ENCODE assay signal across 8 mouse cellular contexts in the genomic region with DNA sequence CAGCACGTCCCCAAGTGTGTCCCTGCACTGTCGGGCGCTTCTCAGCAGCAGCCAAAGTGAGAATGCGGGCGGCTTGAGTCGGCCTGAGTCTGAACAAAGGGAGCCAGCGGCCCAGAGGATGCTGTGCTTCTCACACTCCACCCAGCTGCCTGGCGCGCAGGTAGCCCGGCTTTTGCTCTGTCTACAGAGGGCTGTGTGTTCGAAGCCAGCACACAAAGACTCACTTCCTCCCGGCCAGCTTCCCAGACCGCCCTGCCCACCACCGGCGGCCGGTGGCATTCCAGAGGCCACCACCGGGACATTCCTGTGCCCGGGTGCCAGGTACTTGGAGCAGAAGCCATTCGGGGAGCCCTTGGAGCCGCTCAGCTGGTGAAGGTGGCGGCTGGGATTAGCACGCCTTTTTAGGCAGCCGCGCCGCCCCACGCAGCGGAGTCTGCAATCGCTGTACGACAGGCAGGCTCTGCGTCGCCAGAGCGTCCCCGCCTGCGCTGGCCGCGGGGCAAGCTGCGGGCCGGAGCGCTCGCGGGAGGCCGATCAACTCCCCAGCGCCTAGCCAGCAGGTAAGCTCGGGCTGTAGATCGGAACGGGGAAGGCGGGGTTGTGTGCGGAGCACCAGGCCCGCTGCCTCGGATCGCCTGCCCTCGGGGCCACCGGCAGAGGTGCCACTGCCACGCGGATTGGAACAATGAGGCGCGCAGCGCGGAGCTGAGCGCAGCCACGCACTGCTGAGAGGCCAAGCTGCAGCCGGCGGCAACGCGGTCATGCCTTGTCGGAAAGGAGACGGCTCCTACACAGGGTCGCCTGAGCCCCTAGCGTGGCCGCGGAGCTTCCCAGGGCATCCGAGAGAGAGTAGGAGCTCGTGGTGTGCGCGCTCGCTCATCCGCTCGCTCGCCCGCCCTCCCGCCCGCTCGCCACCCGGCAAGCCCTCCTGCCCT. TPM values are rescaled to one million over a fixed set of nuclear protein-coding genes. Genes with fewer than 3 reads are reported as not detected.
DNase-seq lines count a peak whose midpoint lies in the region; ATAC-seq and TF ChIP-seq lines count a peak whose summit lies in the region.

St6gal2 (plus strand) TSS at position 133 of the 935 bp plus-strand sequence.

- H3K27me3 ChIP-seq in kidney, embryonic 16.5 days (ENCODE audit: insufficient read depth, low read length) = peaks cover 40% of the 10 kb centered on the region
- H3K27me3 ChIP-seq in forebrain, postnatal 0 days (ENCODE audit: insufficient read depth, low read length) = no peaks in the 10 kb centered on the region
- peaks cover 25% of the 10 kb centered on the region for H3K27me3 ChIP-seq in stomach, embryonic 15.5 days (replicated peaks)

- WGBS in kidney, embryonic 16.5 days = under 1% methylated on average over 81 of the region's 84 CpGs
- WGBS in forebrain, postnatal 0 days = 3% methylated on average over 84 of the region's 84 CpGs
- WGBS in stomach, embryonic 15.5 days = under 1% methylated on average over 82 of the region's 84 CpGs

- no peaks in the 10 kb centered on the region for H3K36me3 ChIP-seq in kidney, embryonic 16.5 days (ENCODE audit: insufficient read depth, low read length)
- H3K36me3 ChIP-seq in forebrain, postnatal 0 days (ENCODE audit: insufficient read depth) = no peaks in the 10 kb centered on the region
- H3K36me3 ChIP-seq in stomach, embryonic 15.5 days = no peaks in the 10 kb centered on the region

- TF ChIP-seq POLR2A in brain, embryonic 14.5 days (IDR thresholded peaks at IDR 0.05; ENCODE audit: borderline replicate concordance, extremely low read depth, insufficient read depth, insufficient read length, poor library complexity, severe bottlenecking) = peak; percentile 60; the same call in 1 of the 2 replicates

- no peaks in the 10 kb centered on the region for H3K9me3 ChIP-seq in kidney, embryonic 16.5 days (ENCODE audit: low read length)
- H3K9me3 ChIP-seq in forebrain, postnatal 0 days (ENCODE audit: low read length) = no peaks in the 10 kb centered on the region
- no peaks in the 10 kb centered on the region for H3K9me3 ChIP-seq in stomach, embryonic 15.5 days

- H3K27ac ChIP-seq in kidney, embryonic 16.5 days (ENCODE audit: low read length) = no peak within 1 kb of the TSS
- peak within 1 kb of the TSS; percentile 99 for H3K27ac ChIP-seq in forebrain, postnatal 0 days (ENCODE audit: low read depth, low read length)
- H3K27ac ChIP-seq in stomach, embryonic 15.5 days = no peak within 1 kb of the TSS

- ATAC-seq in kidney, embryonic 16.5 days (ENCODE audit: low FRiP score, low TSS enrichment) = peak; percentile 92
- ATAC-seq in forebrain, postnatal 0 days = peak; percentile 93
- peak; percentile 42 for ATAC-seq in megakaryocyte progenitor cell, adult 5-6 weeks (replicated peaks; ENCODE audit: poor library complexity)
- peak; percentile 86 for ATAC-seq in stomach, embryonic 15.5 days (ENCODE audit: insufficient read depth, low FRiP score, low read depth)
- ATAC-seq in erythroid progenitor cell, adult 5-6 weeks (replicated peaks; ENCODE audit: low FRiP score, poor library complexity, severe bottlenecking) = no peak

- no peak for TF ChIP-seq CTCF in brain, embryonic 14.5 days (IDR thresholded peaks at IDR 0.05; ENCODE audit: borderline replicate concordance, extremely low read depth, insufficient read depth, insufficient read length)
- TF ChIP-seq CTCF in forebrain, postnatal 0 days (IDR thresholded peaks at IDR 0.05; ENCODE audit: low read depth) = no peak

- DNase-seq in kidney, adult 18-20 months = no peak
- DNase-seq in brain, embryonic 14.5 days (ENCODE audit: low read depth) = peak; percentile 86
- peak; percentile 85 for DNase-seq in forebrain, postnatal 0 days
- peak; percentile 63 for DNase-seq in layer of hippocampus, adult 9-11 months

- H3K9ac ChIP-seq in kidney, embryonic 16.5 days (replicated peaks; ENCODE audit: low read length) = peak within 1 kb of the TSS; percentile 67
- H3K9ac ChIP-seq in forebrain, postnatal 0 days = peak within 1 kb of the TSS; percentile 99
- peak within 1 kb of the TSS; percentile 16; the same call in 1 of the 2 replicates for H3K9ac ChIP-seq in stomach, embryonic 15.5 days

- no peaks in the 10 kb centered on the region for H3K4me1 ChIP-seq in kidney, embryonic 16.5 days (ENCODE audit: insufficient read depth, low read length)
- H3K4me1 ChIP-seq in forebrain, postnatal 0 days (ENCODE audit: insufficient read depth) = no peaks in the 10 kb centered on the region; the same call in 1 of the 2 replicates
- H3K4me1 ChIP-seq in stomach, embryonic 15.5 days = 0 out of 2 replicates have a peak, but pooled peaks cover 4% of the 10 kb centered on the region

- peak within 1 kb of the TSS; percentile 57 for H3K4me3 ChIP-seq in kidney, embryonic 16.5 days (ENCODE audit: low read length)
- peak within 1 kb of the TSS; percentile 78 for H3K4me3 ChIP-seq in forebrain, postnatal 0 days (ENCODE audit: low read depth, low read length)
- peak within 1 kb of the TSS; percentile 52 for H3K4me3 ChIP-seq in stomach, embryonic 15.5 days (replicated peaks)

- peak within 1 kb of the TSS; percentile 93 for H3K4me2 ChIP-seq in kidney, embryonic 16.5 days (replicated peaks; ENCODE audit: low read depth, low read length)
- H3K4me2 ChIP-seq in forebrain, postnatal 0 days (ENCODE audit: low read depth) = peak within 1 kb of the TSS; percentile 75
- peak within 1 kb of the TSS; percentile 96 for H3K4me2 ChIP-seq in stomach, embryonic 15.5 days

RNA-seq across cellular contexts. Expression of gene St6gal2, which starts in this region (rescaled TPM):
- polyA plus RNA-seq in kidney, embryonic 16.5 days (2015; fragmentation: Nextera tagmentation; extraction: Ambion mirVana) = 0.60 and 0.69 TPM in 2 replicates
- 20.5 and 30.2 TPM in 2 replicates for polyA plus RNA-seq in brain, embryonic 14.5 days (2012; rRNA removed)
- total RNA-seq in forebrain, postnatal 0 days (2014; rRNA removed) = 96.4 and 102 TPM in 2 replicates
- 35.7 and 40.3 TPM in 2 replicates for polyA plus RNA-seq in forebrain, postnatal 0 days (2015; fragmentation: Nextera tagmentation; extraction: Ambion mirVana)
- not detected in 2 replicates for total RNA-seq in megakaryocyte progenitor cell, adult 5-6 weeks (2015)
- total RNA-seq in megakaryocyte progenitor cell, adult 5-6 weeks (2017) = not detected in 2 replicates
- 1.5 and 2.2 TPM in 2 replicates for polyA plus RNA-seq in stomach, embryonic 15.5 days (2015; fragmentation: Nextera tagmentation; extraction: Ambion mirVana)
- total RNA-seq in erythroid progenitor cell, adult 5-6 weeks (2015; ENCODE audit: low replicate concordance) = not detected in 2 replicates
- total RNA-seq in erythroid progenitor cell, adult 5-6 weeks (2017; ENCODE audit: low replicate concordance) = not detected in 2 replicates

Comparison
In these comparisons a context has a peak if more than half of its experiments do, and no peak if none do; other contexts are left out.
1. RNA of gene St6gal2 (total RNA-seq): 96.4 to 102 TPM in forebrain, postnatal 0 days; not detected in megakaryocyte progenitor cell, adult 5-6 weeks and not detected in erythroid progenitor cell, adult 5-6 weeks; every median in the first group is over 10 times any median in the second.
2. Peak in ATAC-seq, H3K4me3 ChIP-seq, H3K9ac ChIP-seq and H3K4me2 ChIP-seq in kidney, embryonic 16.5 days; RNA of the gene not detected or under 1 TPM.
3. Peak in ATAC-seq in megakaryocyte progenitor cell, adult 5-6 weeks; RNA of the gene not detected or under 1 TPM.
4. H3K9ac ChIP-seq: peak in every context shown above with its lines; median percentile 99 in forebrain, postnatal 0 days; 67 in kidney, embryonic 16.5 days; 16 in stomach, embryonic 15.5 days.
5. Peak in every context shown above with its lines, with median percentiles within 50 percentile points of each other: H3K4me2 ChIP-seq and H3K4me3 ChIP-seq.